Mouse (Mus musculus): ENCODE data around the gene Ms4a8a.

DNA sequence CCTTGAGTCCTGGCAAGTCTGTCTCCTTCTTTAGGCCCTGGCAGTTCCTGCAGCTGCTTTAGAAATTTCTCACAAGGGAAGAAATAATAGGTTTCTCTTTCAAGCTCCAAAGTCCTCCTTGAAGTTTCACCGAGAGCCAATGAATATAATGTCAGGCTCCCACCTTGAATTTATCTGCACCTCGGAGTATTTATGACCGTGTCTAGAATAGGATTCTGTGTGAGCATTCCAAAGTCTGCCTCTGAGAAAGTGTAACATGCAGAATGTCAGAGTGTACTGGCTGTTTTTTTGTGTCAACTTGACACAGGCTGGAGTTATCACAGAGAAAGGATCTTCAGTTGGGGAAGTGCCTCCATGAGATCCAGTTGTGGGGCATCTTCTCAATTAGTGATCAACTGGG is 63.0 kb downstream of the Ms4a8a start, which contains the start of gene Ms4a18:
- TF ChIP-seq USF1 (IDR thresholded peaks at IDR 0.05; ENCODE audit: low read depth) (no peak), CTCF (IDR thresholded peaks at IDR 0.05; ENCODE audit: control insufficient read depth, insufficient read depth, insufficient read length) (no peak), MAX (IDR thresholded peaks at IDR 0.05) (no peak), CEBPB (IDR thresholded peaks at IDR 0.05; ENCODE audit: low read depth) (no peak), MYOD1 (IDR thresholded peaks at IDR 0.05; ENCODE audit: control insufficient read depth, insufficient read length, low read depth) (no peak), MYOG (IDR thresholded peaks at IDR 0.05; ENCODE audit: control insufficient read depth, extremely low read depth, insufficient read length) (no peak)
